ENCODE assay signal across 18 mouse cellular contexts in genomic region chr10:112795473-112795872, GRCm38 (mm10).
DNase-seq lines count a peak whose midpoint lies in the region; ATAC-seq and TF ChIP-seq lines count a peak whose summit lies in the region.
"Had no signal": no experiment of that assay in that cellular context is flagged by ENCODE, and none has a peak within 500 bp of the region (broad histone marks: within the 10 kb centered on the region; RNA-seq: fewer than 3 reads in every experiment).

No protein-coding gene starts in this region.

- no peak overlapping the region for H3K4me2 ChIP-seq in midbrain, embryonic 14.5 days (ENCODE audit: low read length)
- no peak overlapping the region for H3K4me2 ChIP-seq in hindbrain, embryonic 14.5 days (replicated peaks)
- H3K4me2 ChIP-seq: heart, embryonic 13.5 days; liver, embryonic 11.5 days had no signal

- CTCF ChIA-PET in Patski (lab: Charles Lee): interaction anchor here (0.9 to 1.2 kb wide), 2 partner anchors 9 kb away, joined by 3 read pairs; no protein-coding TSS in a partner anchor

- WGBS in midbrain, embryonic 10.5 days: 83% methylated on average over 1 of the region's 1 CpGs
- 78% methylated on average over 1 of the region's 1 CpGs for WGBS in midbrain, embryonic 14.5 days
- 90% methylated on average over 1 of the region's 1 CpGs for WGBS in hindbrain, embryonic 14.5 days

- H3K9me3 ChIP-seq in midbrain, embryonic 10.5 days (replicated peaks): no peaks in the 10 kb centered on the region
- no peaks in the 10 kb centered on the region for H3K9me3 ChIP-seq in midbrain, embryonic 14.5 days (ENCODE audit: control insufficient read depth, low read length)
- no peaks in the 10 kb centered on the region for H3K9me3 ChIP-seq in hindbrain, embryonic 14.5 days (ENCODE audit: control insufficient read depth, low read length)
- H3K9me3 ChIP-seq: G1E; heart, embryonic 13.5 days; megakaryocyte, embryonic 14.5 days had no signal

- no peak overlapping the region for H3K27ac ChIP-seq in midbrain, embryonic 10.5 days (replicated peaks)
- no peak overlapping the region for H3K27ac ChIP-seq in midbrain, embryonic 14.5 days (replicated peaks; ENCODE audit: low read depth, low read length)
- H3K27ac ChIP-seq in hindbrain, embryonic 14.5 days: no peak overlapping the region
- H3K27ac ChIP-seq: heart, embryonic 13.5 days had no signal

- no peaks in the 10 kb centered on the region for H3K36me3 ChIP-seq in midbrain, embryonic 10.5 days
- no peaks in the 10 kb centered on the region for H3K36me3 ChIP-seq in midbrain, embryonic 14.5 days (ENCODE audit: control insufficient read depth, insufficient read depth, low read length)
- no peaks in the 10 kb centered on the region for H3K36me3 ChIP-seq in hindbrain, embryonic 14.5 days (replicated peaks; ENCODE audit: control insufficient read depth, insufficient read depth)
- H3K36me3 ChIP-seq: G1E; heart, embryonic 13.5 days had no signal

- peaks cover 28% of the 10 kb centered on the region for H3K4me1 ChIP-seq in midbrain, embryonic 10.5 days
- 0 out of 2 replicates have a peak, but pooled peaks cover 6% of the 10 kb centered on the region for H3K4me1 ChIP-seq in midbrain, embryonic 14.5 days (ENCODE audit: control insufficient read depth, insufficient read depth, low read length)
- H3K4me1 ChIP-seq in hindbrain, embryonic 14.5 days (replicated peaks; ENCODE audit: control insufficient read depth, insufficient read depth, low read length): no peaks in the 10 kb centered on the region
- H3K4me1 ChIP-seq: heart, embryonic 13.5 days; megakaryocyte, embryonic 14.5 days had no signal

- POLR2A ChIA-PET in Patski (lab: Charles Lee): no interaction called here

- H3K27me3 ChIP-seq in midbrain, embryonic 10.5 days (ENCODE audit: low read depth, poor library complexity, severe bottlenecking): no peaks in the 10 kb centered on the region
- H3K27me3 ChIP-seq in midbrain, embryonic 14.5 days (ENCODE audit: control insufficient read depth, insufficient read depth, low read length): no peaks in the 10 kb centered on the region
- no peaks in the 10 kb centered on the region for H3K27me3 ChIP-seq in Patski
- H3K27me3 ChIP-seq in hindbrain, embryonic 14.5 days (ENCODE audit: control insufficient read depth, insufficient read depth, low read length): no peaks in the 10 kb centered on the region
- H3K27me3 ChIP-seq: heart, embryonic 13.5 days; megakaryocyte, embryonic 14.5 days had no signal

- peak; percentile 3 for DNase-seq in embryo, embryonic 9.5 days (ENCODE audit: extremely low spot score)
- no peak for DNase-seq in embryo, embryonic 11 days
- DNase-seq in midbrain, embryonic 10.5 days (ENCODE audit: low spot score): peak; percentile 18
- DNase-seq in midbrain, embryonic 14.5 days: no peak
- no peak for DNase-seq in Patski (ENCODE audit: low read depth, low spot score)
- no peak for DNase-seq in hindbrain, embryonic 14.5 days (ENCODE audit: low spot score)
- no peak for DNase-seq in c-Kit-positive CD71-positive TER-119-positive erythroid progenitor cells, embryonic 14.5 days (ENCODE audit: low spot score)
- DNase-seq: adrenal gland, postnatal 14 days; cerebellum, adult 11 months; cerebellum, postnatal 10 days; kidney, postnatal 25 days; lung, adult 2 months; right cerebral cortex, postnatal 4 days had no signal

- H3K4me3 ChIP-seq in midbrain, embryonic 10.5 days: no peak overlapping the region
- no peak overlapping the region for H3K4me3 ChIP-seq in midbrain, embryonic 14.5 days (replicated peaks; ENCODE audit: low read depth, low read length)
- no peak overlapping the region for H3K4me3 ChIP-seq in hindbrain, embryonic 14.5 days (replicated peaks; ENCODE audit: low read length)
- H3K4me3 ChIP-seq: heart, embryonic 13.5 days; megakaryocyte, embryonic 14.5 days had no signal

- no peak for ATAC-seq in midbrain, embryonic 14.5 days (ENCODE audit: low FRiP score, low TSS enrichment)
- no peak for ATAC-seq in Patski
- peak; percentile 21; the same call in 1 of the 2 replicates for ATAC-seq in hindbrain, embryonic 14.5 days (ENCODE audit: low FRiP score)
- ATAC-seq: inflammation-experienced regulatory T-cells, adult 6 months had no signal

- no peak overlapping the region for H3K9ac ChIP-seq in midbrain, embryonic 14.5 days (replicated peaks; ENCODE audit: low read length)
- no peak overlapping the region for H3K9ac ChIP-seq in hindbrain, embryonic 14.5 days
- H3K9ac ChIP-seq: heart, embryonic 13.5 days had no signal

- in situ Hi-C loops in Patski (cut with MboI; ENCODE audit: low pct_unique_long_range_greater_than_20kb): loop anchor here (10.0 kb wide), 1 partner anchor 581 kb away; no protein-coding TSS in a partner anchor

- TF ChIP-seq CTCF in Patski (IDR thresholded peaks at IDR 0.05): peak; percentile 23

Comparison
In these comparisons a context has a peak if more than half of its experiments do, and no peak if none do; other contexts are left out.
1. DNase-seq: peak in embryo, embryonic 9.5 days (single experiment) and midbrain, embryonic 10.5 days (single experiment); none in embryo, embryonic 11 days (single experiment), midbrain, embryonic 14.5 days (single experiment), Patski (single experiment), hindbrain, embryonic 14.5 days (single experiment) and c-Kit-positive CD71-positive TER-119-positive erythroid progenitor cells, embryonic 14.5 days (single experiment).